Mouse (Mus musculus): ENCODE measurements around the gene Dlg2.

Dlg2 gene

GRCm38 (mm10) chr7:91576216-91576615 is 1099.7 kb downstream of the Dlg2 start:
- no peak for DNase-seq (ENCODE audit: low spot score)

GRCm38 (mm10) chr7:91582203-91582602 is 1105.7 kb downstream of the Dlg2 start:
- no peak for DNase-seq (ENCODE audit: low spot score)

DNA sequence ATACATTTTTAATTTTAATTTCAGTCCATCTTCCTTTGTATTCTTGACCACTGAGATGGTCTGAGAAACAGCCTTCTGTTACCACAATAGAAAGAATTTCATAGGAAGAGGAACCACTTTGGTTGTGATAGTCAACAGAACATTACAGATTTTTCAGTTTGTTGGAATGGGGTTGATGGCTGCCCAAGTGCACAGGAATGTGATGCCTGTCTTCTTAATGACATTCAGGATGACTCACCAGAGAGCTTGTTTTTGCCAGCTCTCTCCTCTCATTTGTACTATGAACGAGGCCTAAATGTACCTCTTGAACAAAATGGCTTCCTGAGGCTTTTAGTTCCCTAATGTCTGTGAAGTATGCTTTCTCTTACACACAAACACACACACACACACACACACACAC is 1107.1 kb downstream of the Dlg2 start:
- no peak for DNase-seq (ENCODE audit: low spot score)

- no peak for DNase-seq (ENCODE audit: low spot score)
Measured at GRCm38 (mm10) chr7:91591261-91592170, 1115.0 kb downstream of the Dlg2 start.

DNA sequence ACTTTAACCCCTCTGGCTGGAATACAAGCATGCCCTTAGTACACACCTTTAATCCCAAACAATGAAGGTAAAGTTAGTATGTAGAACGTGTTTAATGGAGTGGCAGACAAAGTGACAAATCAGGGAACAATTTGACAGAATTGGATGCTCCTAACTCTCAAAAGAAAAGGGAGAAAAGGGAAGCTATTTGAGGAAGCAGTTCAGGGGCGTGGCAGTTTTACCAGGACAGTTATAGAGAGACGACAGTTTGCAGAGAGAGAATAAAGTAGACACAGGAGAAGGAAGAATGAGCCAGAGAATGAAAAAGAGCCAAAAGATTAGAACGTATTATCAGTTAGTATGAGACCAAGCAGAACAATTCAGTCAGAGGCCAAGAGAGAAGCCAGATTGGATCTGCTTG is 1122.1 kb downstream of the Dlg2 start:
- no peak for DNase-seq (ENCODE audit: low spot score)

- DNase-seq (ENCODE audit: low spot score), result no peak
Measured at GRCm38 (mm10) chr7:91601307-91601706, 1124.8 kb downstream of the Dlg2 start.

DNA sequence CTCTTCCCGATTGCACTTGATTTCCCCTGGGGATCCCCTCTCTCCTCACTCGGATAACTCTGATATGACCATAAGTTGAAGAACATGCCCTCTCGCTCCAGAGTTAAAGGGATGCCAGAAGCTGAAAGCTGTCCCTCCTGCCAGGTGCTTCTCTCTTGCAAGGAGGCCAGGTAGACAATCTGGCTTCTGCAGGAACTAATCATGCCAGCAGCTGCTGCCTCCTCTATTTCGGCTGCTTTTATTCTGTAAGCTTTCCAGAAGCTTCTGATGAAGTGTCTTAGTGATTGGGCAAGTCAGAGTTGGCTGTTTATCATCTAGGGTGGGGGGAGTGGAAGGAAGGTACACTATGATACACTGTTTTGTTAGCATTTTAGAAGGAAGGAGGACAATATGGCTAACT is 1127.1 kb downstream of the Dlg2 start:
- no peak for DNase-seq (ENCODE audit: low spot score)

GRCm38 (mm10) chr7:91653033-91653432 is 1176.6 kb downstream of the Dlg2 start:
- no peak for DNase-seq (ENCODE audit: low spot score)

DNA sequence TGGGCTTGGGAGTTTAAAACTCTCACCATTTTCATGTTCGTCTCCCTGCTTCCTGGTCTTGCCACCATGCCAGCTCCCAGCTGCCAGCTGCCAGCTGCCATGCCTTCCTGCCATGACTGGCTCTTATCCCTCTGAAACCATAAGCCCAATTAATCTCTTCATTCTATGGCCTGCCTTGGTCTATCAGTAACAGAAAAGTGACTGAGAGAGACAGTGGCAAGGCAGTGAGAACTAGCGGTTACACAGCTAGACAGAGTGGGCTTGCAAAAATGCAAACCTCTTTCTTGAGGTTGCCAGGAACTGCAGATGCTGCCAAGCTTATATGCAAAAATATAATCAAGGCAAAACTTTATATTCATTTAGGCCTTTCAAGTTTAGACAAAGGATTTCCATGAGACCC is 1183.0 kb downstream of the Dlg2 start:
- DNase-seq (ENCODE audit: low spot score), result no peak

DNA sequence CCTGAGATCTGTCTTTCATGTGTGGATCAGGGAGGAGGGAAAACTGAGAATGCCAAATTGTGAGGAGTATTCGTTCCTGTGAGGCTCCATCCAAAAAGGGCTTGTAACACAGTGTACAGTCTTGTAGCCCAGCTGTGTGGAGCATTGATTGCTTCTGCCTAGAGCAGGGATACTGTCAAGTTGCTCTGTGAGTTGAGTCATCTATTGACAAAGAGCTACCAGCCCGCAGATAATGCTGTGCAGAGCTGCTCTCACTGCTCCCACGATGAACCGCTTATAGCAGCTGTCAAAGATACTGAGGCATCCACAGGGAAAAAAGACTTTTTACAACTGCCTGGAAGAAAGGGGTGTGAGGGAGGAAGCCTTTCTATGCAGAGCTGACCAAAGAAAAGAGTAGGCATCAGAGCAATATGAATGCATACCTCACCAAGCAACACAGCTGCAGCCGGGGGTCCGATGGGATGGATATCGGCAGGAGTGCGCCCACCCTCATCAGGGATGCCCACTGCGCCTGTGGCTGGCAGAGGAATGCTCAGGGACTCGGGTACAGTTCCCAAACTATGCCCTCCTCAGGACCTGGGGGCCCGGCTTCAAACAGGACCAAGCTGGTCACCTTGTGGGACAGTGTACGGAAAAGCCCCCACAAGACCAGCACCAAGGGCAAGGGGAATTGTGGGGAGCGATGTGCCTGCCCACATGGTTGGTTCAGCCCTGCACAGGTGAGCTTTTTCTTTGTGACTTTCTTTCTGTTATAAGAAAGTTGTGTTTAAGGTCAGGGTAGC is 1196.0 kb downstream of the Dlg2 start:
- DNase-seq (ENCODE audit: low spot score), result no peak

GRCm38 (mm10) chr7:91674401-91674800 is 1197.9 kb downstream of the Dlg2 start:
- no peak for DNase-seq (ENCODE audit: low spot score)

- no peak for DNase-seq (ENCODE audit: low spot score)
Measured at GRCm38 (mm10) chr7:91677934-91678333, 1201.5 kb downstream of the Dlg2 start.

- DNase-seq (ENCODE audit: low spot score), result no peak
Measured at GRCm38 (mm10) chr7:91687930-91688329, 1211.5 kb downstream of the Dlg2 start.

DNA sequence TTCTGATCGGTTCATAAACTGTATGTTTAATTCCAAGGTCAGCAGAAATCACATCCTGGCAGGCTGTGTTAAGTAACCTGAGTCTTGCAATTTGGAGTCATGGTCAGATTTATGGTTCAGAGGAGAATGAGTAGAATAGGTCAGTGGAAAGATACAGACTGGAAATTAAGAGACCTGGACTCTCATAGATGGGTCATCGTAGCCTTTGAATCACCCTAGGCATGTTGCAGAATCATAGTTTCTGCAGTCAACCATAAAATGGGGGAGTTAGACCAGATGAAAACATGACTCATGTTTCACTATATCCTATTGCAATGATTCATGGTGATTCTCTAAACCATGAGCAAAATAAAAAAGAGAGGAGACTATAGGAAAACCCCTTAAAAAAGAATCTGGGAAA is 1213.4 kb downstream of the Dlg2 start:
- no peak for DNase-seq (ENCODE audit: low spot score)

- no peak for DNase-seq (ENCODE audit: low spot score)
Measured at GRCm38 (mm10) chr7:91709853-91710252, 1233.4 kb downstream of the Dlg2 start.

DNA sequence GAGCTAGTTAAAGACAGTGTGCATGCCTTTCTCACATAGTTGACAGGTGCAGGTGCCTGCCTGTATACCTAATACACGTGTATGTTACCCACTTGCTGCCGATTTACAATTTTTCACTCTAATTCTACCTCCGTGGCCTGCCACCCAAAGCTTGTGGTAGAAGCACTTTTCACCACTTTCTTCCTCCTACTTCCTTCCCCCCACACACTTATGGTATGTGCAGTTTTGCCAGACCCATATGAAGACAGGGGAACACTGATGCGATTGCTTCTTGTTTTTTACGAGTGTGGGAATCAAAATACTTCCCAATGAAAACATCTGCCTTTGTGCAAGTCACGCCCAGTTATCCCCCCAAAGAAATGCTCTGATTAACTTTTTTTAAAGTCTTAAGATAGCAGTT is 1234.7 kb downstream of the Dlg2 start:
- DNase-seq (ENCODE audit: low spot score), result no peak

GRCm38 (mm10) chr7:91715776-91716175 is 1239.3 kb downstream of the Dlg2 start:
- no peak for DNase-seq (ENCODE audit: low spot score)

- DNase-seq (ENCODE audit: low spot score), result no peak
Measured at GRCm38 (mm10) chr7:91716696-91717095, 1240.2 kb downstream of the Dlg2 start.

GRCm38 (mm10) chr7:91720318-91720717 is 1243.8 kb downstream of the Dlg2 start:
- no peak for DNase-seq (ENCODE audit: low spot score)

DNA sequence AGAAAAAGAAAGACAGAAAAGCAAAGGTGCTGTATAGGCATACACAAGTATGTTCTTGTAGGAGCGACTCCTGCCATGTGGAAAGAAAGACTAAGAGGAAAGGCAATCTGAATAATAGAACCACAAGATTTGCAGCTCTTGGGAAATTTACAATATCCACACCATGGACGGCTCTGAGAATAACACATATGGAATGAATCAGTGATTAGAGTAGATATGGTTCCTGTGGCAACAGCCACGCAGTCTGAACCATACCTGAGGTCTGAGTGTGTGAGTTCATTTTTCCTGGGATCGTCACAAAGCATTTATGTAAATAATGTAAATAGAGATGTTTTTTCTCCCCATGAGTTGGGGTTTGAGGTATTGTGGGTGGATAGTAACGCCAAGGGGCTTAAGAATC is 1247.9 kb downstream of the Dlg2 start:
- no peak for DNase-seq (ENCODE audit: low spot score)

DNA sequence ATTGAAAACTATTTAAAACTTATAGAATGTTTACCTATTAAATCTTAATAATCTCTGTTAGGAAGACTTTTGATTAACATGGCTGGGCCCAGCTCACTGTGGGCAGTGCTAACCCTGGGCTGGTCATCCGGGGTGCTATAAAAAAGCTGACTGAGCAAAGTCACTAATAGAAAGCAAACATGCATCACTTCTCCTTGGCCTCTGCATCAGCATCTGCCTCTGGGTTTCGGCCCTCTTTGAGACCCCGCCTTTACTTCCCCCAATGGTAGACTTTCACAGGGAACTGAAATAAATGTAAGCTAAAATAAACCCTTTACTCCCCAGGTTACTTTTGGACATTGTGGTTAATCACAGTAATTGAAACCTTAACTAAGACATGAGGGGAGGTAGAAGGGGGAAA is 1264.3 kb downstream of the Dlg2 start:
- DNase-seq (ENCODE audit: low spot score), result no peak

- DNase-seq (ENCODE audit: low spot score), result no peak
Measured at GRCm38 (mm10) chr7:91753151-91753861, 1276.8 kb downstream of the Dlg2 start.

- DNase-seq (ENCODE audit: low spot score), result no peak
Measured at GRCm38 (mm10) chr7:91767648-91768047, 1291.2 kb downstream of the Dlg2 start.
